ENCODE assay signal across 9 mouse cellular contexts in genomic region chr8:122803906-122804761, GRCm38 (mm10). TPM values are rescaled to one million over a fixed set of nuclear protein-coding genes. Genes with fewer than 3 reads are reported as not detected.
A peak's percentile ranks its signal among the peaks of the same experiment; 100 is the strongest.
DNase-seq lines count a peak whose midpoint lies in the region; ATAC-seq and TF ChIP-seq lines count a peak whose summit lies in the region.
"Had no signal": no experiment of that assay in that cellular context is flagged by ENCODE, and none has a peak within 500 bp of the region (broad histone marks: within the 10 kb centered on the region; RNA-seq: fewer than 3 reads in every experiment).

No protein-coding gene starts in this region.

- peak; percentile 18 to 73 for DNase-seq in lung, postnatal 4 days
- no peak for DNase-seq in lung, postnatal 0 days (ENCODE audit: low spot score)
- DNase-seq in forebrain, embryonic 10.5 days (ENCODE audit: extremely low spot score, low spot score), result peak; percentile 71
- DNase-seq in retina, postnatal 1 day, result peak; percentile 90
- no peak for DNase-seq in liver
- no peak for DNase-seq in urinary bladder, adult 18-20 months (ENCODE audit: low spot score in 2 of 2)

- 47% methylated on average over 15 of the region's 15 CpGs for WGBS in lung, postnatal 0 days
- 8% methylated on average over 15 of the region's 15 CpGs for WGBS in forebrain, embryonic 10.5 days
- 23% methylated on average over 15 of the region's 15 CpGs for WGBS in limb, embryonic 12.5 days

- H3K4me1 ChIP-seq in lung, postnatal 0 days (ENCODE audit: insufficient read depth, low read depth, low read length), result no peaks in the 10 kb centered on the region
- peaks cover 50% of the 10 kb centered on the region for H3K4me1 ChIP-seq in forebrain, embryonic 10.5 days
- peaks cover 52% of the 10 kb centered on the region for H3K4me1 ChIP-seq in limb, embryonic 12.5 days (replicated peaks)
- H3K4me1 ChIP-seq: lung, embryonic 15.5 days had no signal

- ATAC-seq in lung, postnatal 0 days, result no peak
- ATAC-seq in limb, embryonic 12.5 days (ENCODE audit: insufficient number of reproducible peaks, insufficient read depth, low FRiP score, low TSS enrichment, low read depth), result no peak

- no peaks in the 10 kb centered on the region for H3K27me3 ChIP-seq in lung, postnatal 0 days (replicated peaks; ENCODE audit: insufficient read depth, low read length)
- peaks cover 84% of the 10 kb centered on the region for H3K27me3 ChIP-seq in forebrain, embryonic 10.5 days (ENCODE audit: poor library complexity, severe bottlenecking)
- no peaks in the 10 kb centered on the region for H3K27me3 ChIP-seq in limb, embryonic 12.5 days
- H3K27me3 ChIP-seq: lung, embryonic 15.5 days had no signal

- no peak for TF ChIP-seq EP300 in lung, postnatal 0 days (IDR thresholded peaks at IDR 0.05)

- H3K9ac ChIP-seq in lung, postnatal 0 days (replicated peaks; ENCODE audit: low read depth), result no peak overlapping the region
- peak overlapping the region; percentile 50 for H3K9ac ChIP-seq in limb, embryonic 12.5 days (replicated peaks)
- H3K9ac ChIP-seq: lung, embryonic 15.5 days had no signal

- H3K27ac ChIP-seq in lung, postnatal 0 days (ENCODE audit: low read length), result no peak overlapping the region
- H3K27ac ChIP-seq in forebrain, embryonic 10.5 days, result peak overlapping the region; percentile 79
- peak overlapping the region; percentile 47; the same call in 1 of the 2 replicates for H3K27ac ChIP-seq in limb, embryonic 12.5 days
- H3K27ac ChIP-seq: heart, embryonic 10.5 days; lung, embryonic 15.5 days had no signal

- no peaks in the 10 kb centered on the region for H3K9me3 ChIP-seq in lung, postnatal 0 days (ENCODE audit: low read length)
- no peaks in the 10 kb centered on the region for H3K9me3 ChIP-seq in forebrain, embryonic 10.5 days
- H3K9me3 ChIP-seq in limb, embryonic 12.5 days, result no peaks in the 10 kb centered on the region
- H3K9me3 ChIP-seq: heart, embryonic 10.5 days; lung, embryonic 15.5 days had no signal

- no peak overlapping the region for H3K4me3 ChIP-seq in lung, postnatal 0 days (ENCODE audit: low read depth, low read length)
- H3K4me3 ChIP-seq in forebrain, embryonic 10.5 days, result peak overlapping the region; percentile 23; the same call in 1 of the 2 replicates
- no peak overlapping the region for H3K4me3 ChIP-seq in limb, embryonic 12.5 days (replicated peaks)
- H3K4me3 ChIP-seq: heart, embryonic 10.5 days; lung, embryonic 15.5 days had no signal

- no peak overlapping the region for H3K4me2 ChIP-seq in lung, postnatal 0 days (replicated peaks; ENCODE audit: low read depth, low read length)
- 0 out of 2 replicates have a peak overlapping the region, but pooled peaks have one; percentile 15 for H3K4me2 ChIP-seq in limb, embryonic 12.5 days
- H3K4me2 ChIP-seq: lung, embryonic 15.5 days had no signal

- TF ChIP-seq CTCF in lung, postnatal 0 days (IDR thresholded peaks at IDR 0.05), result no peak

- no peaks in the 10 kb centered on the region; the same call in 1 of the 2 replicates for H3K36me3 ChIP-seq in lung, postnatal 0 days (ENCODE audit: insufficient read depth, low read length)
- peaks cover 9% of the 10 kb centered on the region; the same call in 1 of the 2 replicates for H3K36me3 ChIP-seq in forebrain, embryonic 10.5 days (replicated peaks)
- H3K36me3 ChIP-seq in limb, embryonic 12.5 days, result peaks cover 18% of the 10 kb centered on the region
- H3K36me3 ChIP-seq: lung, embryonic 15.5 days had no signal

RNA-seq across cellular contexts. Expression of gene Acsf3, which starts 28.8 kb away (rescaled TPM):
- 10.9 TPM in 2 replicates for polyA plus RNA-seq in lung, postnatal 0 days (2015; fragmentation: Nextera tagmentation; extraction: Ambion mirVana)
- 19.0 and 19.1 TPM in 2 replicates for polyA plus RNA-seq in forebrain, embryonic 10.5 days (2016; fragmentation: Nextera tagmentation; extraction: Ambion mirVana)
- 19.3 and 19.7 TPM in 2 replicates for polyA plus RNA-seq in limb, embryonic 12.5 days (2016; fragmentation: Nextera tagmentation; extraction: Ambion mirVana)

RNA-seq across cellular contexts. Expression of gene Cdh15, which starts 43.6 kb away (rescaled TPM):
- 0.10 TPM in 1 of 2 replicates, not detected in the other for polyA plus RNA-seq in lung, postnatal 0 days (2015; fragmentation: Nextera tagmentation; extraction: Ambion mirVana)
- 0.71 and 0.72 TPM in 2 replicates for polyA plus RNA-seq in forebrain, embryonic 10.5 days (2016; fragmentation: Nextera tagmentation; extraction: Ambion mirVana)
- 18.3 and 20.6 TPM in 2 replicates for polyA plus RNA-seq in limb, embryonic 12.5 days (2016; fragmentation: Nextera tagmentation; extraction: Ambion mirVana)

Comparison
In these comparisons a context has a peak if more than half of its experiments do, and no peak if none do; other contexts are left out.
1. DNase-seq: peak in lung, postnatal 4 days (2 of 2), forebrain, embryonic 10.5 days (single experiment) and retina, postnatal 1 day (single experiment); none in lung, postnatal 0 days (single experiment), liver (single experiment) and urinary bladder, adult 18-20 months (0 of 2).
2. RNA of gene Cdh15, which starts 43.6 kb away (polyA plus RNA-seq): 18.3 to 20.6 TPM in limb, embryonic 12.5 days; 0.71 to 0.72 TPM in forebrain, embryonic 10.5 days and 0.10 TPM in lung, postnatal 0 days; every median in the first group is over 10 times any median in the second.